Mouse (Mus musculus) thymus, postnatal 14 days (tissue): ENCODE results near the gene Depp1.
"Not testable (repeated sequence)": the region's sequence is repeated elsewhere in the genome, so short reads cannot be mapped to it uniquely, and the experiment has no call there.

Source experiments
- DNase-seq: peaks from one replicate; pipeline ENCODE4 v3.0.0; 2021

The Depp1 gene

DNA sequence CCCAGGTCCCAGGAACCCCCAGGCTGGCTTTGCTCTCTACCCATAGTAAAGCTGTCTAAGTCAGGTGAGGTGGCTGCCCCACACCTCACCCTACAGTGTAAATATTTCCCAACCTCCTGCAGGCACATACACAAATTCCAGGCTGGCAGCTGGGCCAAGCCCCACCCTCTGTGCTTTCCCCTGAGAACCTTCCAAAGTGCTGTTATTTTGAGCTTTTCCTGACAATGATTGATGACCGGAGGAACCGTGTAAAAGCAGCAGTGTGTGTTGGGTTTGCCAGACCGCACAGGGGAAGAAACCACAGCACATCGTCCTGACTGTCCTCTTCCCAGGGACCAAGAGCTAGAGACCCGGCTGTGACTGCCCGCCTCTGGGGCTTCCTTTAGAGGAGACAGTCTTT is at the start of gene Depp1:
TSS of gene Depp1 (plus strand) at position 204 of the 400 bp plus-strand sequence.
- DNase-seq: no peak

DNA sequence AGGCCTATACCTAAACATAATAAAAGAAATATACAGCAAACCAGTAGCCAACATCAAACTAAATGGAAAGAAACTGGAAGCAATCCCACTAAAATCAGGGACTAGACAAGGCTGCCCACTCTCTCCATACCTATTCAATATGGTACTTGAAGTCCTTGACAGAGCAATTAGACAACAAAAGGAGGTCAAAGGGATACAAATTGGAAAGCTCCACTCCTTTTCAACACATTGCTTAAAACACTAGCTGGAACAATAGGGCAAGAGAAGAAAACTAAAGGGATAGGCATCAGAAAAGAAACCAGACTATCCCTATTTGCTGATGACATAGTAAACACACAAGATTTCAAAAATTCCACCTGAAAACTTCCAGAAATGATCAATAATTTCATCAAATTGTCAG is 49.4 kb upstream of the Depp1 start:
- DNase-seq: not testable (repeated sequence)

GRCm38 (mm10) chr6:116607230-116607629 is 43.2 kb upstream of the Depp1 start:
- DNase-seq: no peak

- DNase-seq: no peak
These were observed 34.7 kb upstream of the Depp1 start for GRCm38 (mm10) chr6:116615719-116616118.

GRCm38 (mm10) chr6:116618073-116618472 is 32.3 kb upstream of the Depp1 start:
- no peak for DNase-seq

DNA sequence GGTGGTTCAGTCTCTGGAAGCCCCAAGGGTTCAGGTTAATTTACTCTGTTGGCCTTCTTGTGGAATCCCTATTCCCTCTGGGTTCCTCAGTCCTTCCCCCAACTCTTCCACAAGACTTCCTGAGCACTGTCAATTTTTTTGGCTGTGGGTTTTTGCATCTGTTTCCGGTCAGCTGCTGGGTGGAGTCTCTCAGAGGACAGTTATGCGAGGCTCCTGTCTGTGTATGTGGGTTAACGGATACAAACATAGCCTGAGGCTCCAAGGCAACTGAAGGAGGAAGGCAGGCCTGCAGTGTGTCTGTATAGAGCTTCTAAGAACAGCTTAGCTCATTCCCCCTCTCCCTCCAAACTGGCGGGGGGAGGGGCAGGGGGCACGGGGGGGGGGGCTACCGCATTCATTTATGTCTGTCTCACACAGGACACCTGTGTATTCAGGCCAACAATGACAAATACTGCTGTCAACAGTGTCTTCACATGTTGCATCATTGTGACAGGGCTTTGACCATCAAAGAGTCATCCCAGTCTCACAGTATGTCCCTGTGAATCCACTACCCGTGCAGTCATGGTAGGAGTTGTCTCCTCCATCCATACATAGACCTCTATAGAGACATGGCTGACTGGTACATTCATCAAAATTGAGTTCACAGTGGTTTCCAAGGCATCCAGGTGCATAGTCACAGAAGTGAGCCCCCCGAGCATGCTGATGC is 28.9 kb upstream of the Depp1 start:
- DNase-seq: no peak

GRCm38 (mm10) chr6:116626417-116626816 is 24.0 kb upstream of the Depp1 start:
- DNase-seq: not testable (repeated sequence)

DNA sequence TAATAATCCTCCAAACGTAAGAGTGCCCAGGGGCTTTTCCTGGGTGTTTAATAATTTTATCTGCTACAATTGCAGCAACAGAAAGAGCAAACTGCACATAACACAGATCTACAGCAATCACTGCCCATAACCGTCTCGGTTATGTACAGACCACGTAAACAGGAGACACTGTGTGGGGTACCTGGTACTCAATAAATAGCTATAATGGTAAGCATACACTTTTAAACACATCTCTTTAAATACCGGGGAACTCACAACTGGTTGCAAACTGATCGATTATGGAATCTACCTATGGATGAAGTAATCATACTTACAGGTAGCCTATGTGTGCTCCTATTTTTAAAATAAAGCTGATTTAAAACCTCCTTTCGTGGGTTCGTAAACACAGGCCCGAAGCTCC is 22.3 kb upstream of the Depp1 start:
- DNase-seq: no peak

DNA sequence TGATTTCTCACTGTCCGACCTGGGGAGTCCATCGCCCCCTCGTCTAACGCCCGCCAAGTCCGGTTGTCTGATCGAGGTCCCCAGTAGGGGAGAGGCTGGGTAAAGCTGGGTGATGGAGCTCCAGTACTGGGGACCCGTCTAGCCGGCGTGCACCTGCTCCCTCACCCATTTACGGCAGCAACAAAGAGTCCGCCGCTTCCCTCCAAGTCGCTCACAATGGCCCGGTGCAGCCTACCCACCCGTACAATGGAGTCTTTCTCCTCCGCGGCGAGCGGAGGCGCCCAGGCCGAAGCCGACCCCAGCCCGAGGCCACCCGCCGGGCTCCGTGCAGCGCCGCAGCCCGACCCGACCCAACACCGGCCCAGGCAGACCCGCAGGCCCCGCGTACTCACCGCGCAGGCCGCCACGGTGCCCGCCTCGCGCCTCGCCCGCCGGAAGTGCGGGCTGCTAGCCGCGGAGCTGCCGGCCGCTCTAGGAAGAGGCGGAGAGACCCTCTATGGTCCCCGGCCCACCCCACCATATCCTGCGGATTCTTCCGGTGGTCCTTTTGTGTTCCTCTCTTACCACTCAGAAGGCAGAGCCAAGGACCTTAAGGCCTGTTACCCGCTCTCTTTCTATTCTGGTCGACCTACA is 21.8 kb upstream of the Depp1 start, which contains the start of gene Zfp422:
TSS of gene Zfp422 (minus strand) at position 461 of the 633 bp plus-strand sequence.
- peak; percentile 88 for DNase-seq

- no peak for DNase-seq
These were observed 20.6 kb upstream of the Depp1 start for GRCm38 (mm10) chr6:116629766-116630165.

- peak; percentile 80 for DNase-seq
These were observed 18.3 kb upstream of the Depp1 start for GRCm38 (mm10) chr6:116632129-116632528.

DNA sequence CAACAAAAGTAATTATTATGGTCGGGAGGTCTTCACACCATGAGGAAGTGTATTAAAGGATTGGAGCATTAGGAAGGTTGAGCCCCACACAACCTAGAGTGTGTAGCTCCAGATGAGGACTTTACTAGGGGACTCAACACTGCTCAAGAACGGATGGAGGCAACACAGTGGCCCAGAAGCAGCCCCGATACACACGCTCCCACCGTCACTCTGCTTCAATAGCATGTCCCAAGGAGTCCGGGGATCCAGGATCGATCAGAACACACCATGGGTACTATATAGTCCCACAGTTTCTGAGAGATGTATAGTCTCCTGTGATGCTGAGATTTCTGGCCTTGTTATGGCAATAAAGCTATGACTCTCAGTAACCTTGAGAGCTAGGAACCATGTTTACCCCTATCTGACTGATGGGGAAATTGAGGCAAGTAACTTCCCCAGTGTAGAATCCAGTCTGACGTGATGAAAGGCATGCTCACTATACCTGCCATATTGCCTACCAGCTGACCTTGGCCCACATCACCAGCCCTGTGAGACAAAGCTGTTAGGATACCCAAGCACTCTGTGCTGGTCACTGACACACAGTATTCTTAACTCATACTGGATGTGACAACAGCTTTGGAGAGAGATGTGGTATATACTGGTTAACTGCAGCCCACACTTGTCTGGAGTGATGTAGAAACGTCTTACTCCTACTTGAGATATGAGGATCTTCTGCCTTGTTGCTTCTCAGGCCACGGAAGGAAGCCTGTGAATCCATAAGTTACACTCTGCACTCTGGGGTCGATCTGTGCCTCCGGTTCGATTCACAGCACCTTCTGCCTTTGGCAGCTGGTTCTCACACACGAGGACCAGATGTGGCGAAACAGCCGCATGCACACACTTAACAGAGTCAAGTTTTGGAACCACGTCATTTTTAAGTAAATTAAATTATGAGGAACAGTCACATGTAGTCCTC is 16.4 kb upstream of the Depp1 start:
- no peak for DNase-seq

GRCm38 (mm10) chr6:116635251-116636180 is 14.9 kb upstream of the Depp1 start:
- DNase-seq: no peak

- no peak for DNase-seq
These were observed 13.7 kb upstream of the Depp1 start for GRCm38 (mm10) chr6:116636581-116637235.

DNA sequence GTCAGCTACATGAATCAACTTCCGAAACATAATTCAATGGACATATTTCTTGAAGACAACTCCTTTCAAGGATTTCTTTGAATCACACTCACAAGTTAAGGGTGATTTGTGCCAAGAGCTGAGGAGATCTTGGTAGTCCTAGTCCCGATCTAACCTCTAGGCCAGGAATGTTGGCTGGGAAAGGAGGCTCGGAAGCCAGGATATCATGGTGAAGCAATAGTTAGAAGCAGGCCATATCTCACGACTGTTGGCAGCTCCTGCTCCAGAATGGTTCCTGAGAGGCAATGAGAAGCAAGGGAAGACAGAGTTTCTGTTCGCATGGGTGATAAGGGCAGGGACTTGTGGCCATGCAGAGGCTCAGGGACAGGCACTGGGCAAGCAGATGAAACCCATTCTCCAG is 12.9 kb upstream of the Depp1 start:
- DNase-seq: no peak

DNA sequence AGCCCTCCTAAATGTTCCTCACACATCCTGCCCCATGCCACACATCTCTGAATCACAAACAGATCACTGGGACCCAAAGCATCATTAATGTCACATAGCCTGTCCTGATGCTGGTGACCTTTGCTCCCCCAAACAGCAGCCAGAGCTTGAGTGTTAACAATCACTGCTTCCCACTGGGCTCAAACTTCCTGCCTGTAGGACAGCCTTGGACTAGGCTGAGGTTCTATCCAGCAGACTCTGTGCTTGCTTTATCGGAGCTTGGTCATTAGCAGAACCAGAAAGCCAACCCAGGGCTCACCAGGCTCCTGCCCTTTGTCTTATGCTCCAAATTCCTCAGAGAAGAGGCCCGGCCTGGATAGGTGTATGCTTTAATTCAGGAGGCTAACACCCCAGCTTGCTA is 11.5 kb upstream of the Depp1 start:
- no peak for DNase-seq

DNA sequence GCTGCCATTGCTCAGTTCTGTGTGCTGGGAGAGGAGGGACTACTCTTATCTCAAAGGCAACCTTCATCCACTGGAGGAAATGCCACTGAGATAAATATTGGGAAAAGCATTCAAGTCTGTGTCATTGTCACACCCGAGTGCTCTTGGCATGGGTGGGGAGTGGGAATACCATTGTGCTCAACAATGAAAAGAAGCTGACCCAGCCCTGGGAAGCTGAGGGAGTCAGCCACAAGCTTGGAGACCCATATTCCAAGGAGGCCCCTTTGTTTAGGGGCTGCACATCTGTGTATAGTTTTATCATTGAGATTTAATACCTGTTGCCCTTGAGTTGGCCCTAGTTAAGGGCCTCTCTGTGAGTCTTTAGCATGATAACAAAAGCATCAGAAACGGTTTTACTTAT is 10.7 kb upstream of the Depp1 start:
- no peak for DNase-seq

- no peak for DNase-seq
These were observed 7.5 kb upstream of the Depp1 start for GRCm38 (mm10) chr6:116642942-116643341.

GRCm38 (mm10) chr6:116643881-116644280 is 6.5 kb upstream of the Depp1 start:
- DNase-seq: no peak

DNA sequence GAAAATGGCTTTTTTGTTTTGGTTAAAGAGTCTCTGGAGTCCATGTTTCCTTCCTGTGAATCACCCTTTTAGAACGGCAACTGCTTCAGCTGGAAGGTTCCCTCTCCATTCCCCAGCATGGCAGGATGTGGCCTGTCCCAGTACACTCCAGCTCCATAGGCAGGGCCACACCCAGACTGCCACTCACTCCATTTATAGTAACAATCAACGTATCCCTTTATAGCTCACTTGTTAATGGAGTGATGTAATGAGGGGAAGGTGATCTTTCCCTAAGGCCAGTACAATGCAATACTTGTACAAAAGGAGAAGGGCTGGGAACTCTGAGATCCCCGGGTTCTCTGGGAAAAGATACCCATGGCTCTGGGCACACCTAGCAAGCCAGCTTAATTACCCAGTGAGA is 6.1 kb upstream of the Depp1 start:
- no peak for DNase-seq

DNA sequence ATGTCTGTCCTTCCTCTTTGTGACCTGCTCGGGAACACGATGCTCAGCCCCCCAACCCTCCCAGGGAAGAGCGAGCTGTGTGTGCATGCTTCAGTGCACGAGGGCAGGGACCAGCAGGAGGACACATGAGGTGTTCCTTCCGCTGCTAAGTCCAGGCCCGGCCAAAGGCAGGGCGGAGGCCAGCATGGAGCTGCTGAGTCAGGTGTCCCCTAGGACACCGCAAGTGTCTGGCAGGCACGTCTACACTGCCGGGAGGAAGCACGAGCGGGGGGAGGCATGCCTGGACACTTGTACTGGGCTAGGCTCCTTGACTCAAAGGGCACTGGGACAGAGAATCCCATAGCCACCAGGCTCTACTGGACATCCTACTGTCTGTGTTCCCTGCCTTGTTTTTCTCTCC is 2.6 kb upstream of the Depp1 start:
- DNase-seq: no peak

DNA sequence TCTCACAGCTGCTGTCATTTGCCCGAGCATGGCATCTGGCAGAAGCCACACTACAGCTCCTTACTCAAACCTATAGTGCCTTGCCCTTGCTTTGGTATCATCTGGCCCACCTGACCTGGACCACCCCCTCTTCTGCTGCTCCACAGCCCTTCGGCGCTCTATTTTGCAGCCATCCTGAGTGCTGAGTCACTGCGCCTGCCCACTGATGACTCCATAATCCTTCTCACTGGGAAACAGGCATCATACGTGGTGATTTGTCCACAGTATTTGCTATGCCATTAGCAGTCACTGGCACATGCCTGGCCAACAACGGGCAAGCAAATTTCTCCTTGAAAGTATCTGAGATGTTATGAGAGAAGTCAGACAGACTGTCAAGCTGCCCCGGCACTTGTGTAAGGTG is 598 bp upstream of the Depp1 start:
- no peak for DNase-seq
